Mouse (Mus musculus) ES-Bruce4 (cell line): Measurements from ENCODE around the gene Doc2g.

Source experiments
- CTCF ChIP-seq: IDR thresholded peaks from one replicate; pipeline ENCODE4 v1.8.1; 2011; ENCODE audit warnings: low read depth, low read length
- POLR2A ChIP-seq: IDR thresholded peaks from one replicate; pipeline ENCODE4 v1.8.1; 2011; ENCODE audit warnings: low read length; ENCODE audit not compliant: insufficient read depth

- TF ChIP-seq CTCF (no peak), POLR2A (peak; percentile 85)
These were observed 16.8 kb upstream of the Doc2g start, which contains the start of gene Acy3 for GRCm38 (mm10) chr19:3986334-3986733.
